Mouse (Mus musculus): ENCODE data around the gene Trmo. TPM values are rescaled to one million over a fixed set of nuclear protein-coding genes. Genes with fewer than 3 reads are reported as not detected.

The Trmo gene
- polyA plus RNA-seq, 1 experiment from 2014 or later: 10.8 TPM

- H3K27ac ChIP-seq (ENCODE audit: low read length): no peak overlapping the region
- H3K4me2 ChIP-seq (ENCODE audit: low read depth, low read length): no peak overlapping the region
- H3K4me1 ChIP-seq (replicated peaks; ENCODE audit: control insufficient read depth, insufficient read depth, low read length): no peaks in the 10 kb centered on the region
- ATAC-seq (ENCODE audit: low read depth): no peak
- H3K36me3 ChIP-seq (ENCODE audit: control insufficient read depth, insufficient read depth, low read length): no peaks in the 10 kb centered on the region
- 81% methylated on average over 5 of the region's 5 CpGs for WGBS
- no peaks in the 10 kb centered on the region for H3K27me3 ChIP-seq (ENCODE audit: control insufficient read depth, insufficient read depth, low read depth, low read length)
- H3K4me3 ChIP-seq (ENCODE audit: low read length): no peak overlapping the region
- H3K9me3 ChIP-seq (ENCODE audit: control insufficient read depth, low read length): no peaks in the 10 kb centered on the region
- H3K9ac ChIP-seq (ENCODE audit: low read length): no peak overlapping the region
Observed at GRCm38 (mm10) chr4:46410677-46411076, 21.4 kb upstream of the Trmo start.

- WGBS: 84% methylated on average over 8 of the region's 8 CpGs
- H3K9me3 ChIP-seq (ENCODE audit: control insufficient read depth, low read length): no peaks in the 10 kb centered on the region
- no peak overlapping the region for H3K9ac ChIP-seq (ENCODE audit: low read length)
- no peaks in the 10 kb centered on the region for H3K27me3 ChIP-seq (ENCODE audit: control insufficient read depth, insufficient read depth, low read depth, low read length)
- H3K4me1 ChIP-seq (replicated peaks; ENCODE audit: control insufficient read depth, insufficient read depth, low read length): no peaks in the 10 kb centered on the region
- no peak overlapping the region for H3K4me3 ChIP-seq (ENCODE audit: low read length)
- no peak for ATAC-seq (ENCODE audit: low read depth)
- H3K4me2 ChIP-seq (ENCODE audit: low read depth, low read length): no peak overlapping the region
- no peaks in the 10 kb centered on the region for H3K36me3 ChIP-seq (ENCODE audit: control insufficient read depth, insufficient read depth, low read length)
- H3K27ac ChIP-seq (ENCODE audit: low read length): no peak overlapping the region
Observed at GRCm38 (mm10) chr4:46406966-46407703, 17.9 kb upstream of the Trmo start.

GRCm38 (mm10) chr4:46404042-46404795 is 15.0 kb upstream of the Trmo start:
- no peak overlapping the region for H3K4me3 ChIP-seq (ENCODE audit: low read length)
- H3K27ac ChIP-seq (ENCODE audit: low read length): no peak overlapping the region
- WGBS: 49% methylated on average over 6 of the region's 6 CpGs

GRCm38 (mm10) chr4:46398839-46399238 is 9.6 kb upstream of the Trmo start:
- Histone ChIP-seq H3K9ac (ENCODE audit: low read length) (no peak overlapping the region), H3K9me3 (ENCODE audit: control insufficient read depth, low read length) (0 out of 2 replicates have a peak, but pooled peaks cover 3% of the 10 kb centered on the region), H3K4me2 (ENCODE audit: low read depth, low read length) (no peak overlapping the region), H3K4me3 (ENCODE audit: low read length) (no peak overlapping the region), H3K4me1 (replicated peaks; ENCODE audit: control insufficient read depth, insufficient read depth, low read length) (no peaks in the 10 kb centered on the region), H3K27ac (ENCODE audit: low read length) (no peak overlapping the region), H3K36me3 (ENCODE audit: control insufficient read depth, insufficient read depth, low read length) (no peaks in the 10 kb centered on the region), H3K27me3 (ENCODE audit: control insufficient read depth, insufficient read depth, low read depth, low read length) (no peaks in the 10 kb centered on the region)
- 69% methylated on average over 4 of the region's 4 CpGs for whole genome bisulfite sequencing
- ATAC-seq (ENCODE audit: low read depth): no peak

More at GRCm38 (mm10) chr4:46404042-46404795, 15.0 kb upstream of the Trmo start:
- H3K9me3 ChIP-seq (ENCODE audit: control insufficient read depth, low read length): 0 out of 2 replicates have a peak, but pooled peaks cover 3% of the 10 kb centered on the region
- H3K27me3 ChIP-seq (ENCODE audit: control insufficient read depth, insufficient read depth, low read depth, low read length): no peaks in the 10 kb centered on the region
- no peak for ATAC-seq (ENCODE audit: low read depth)
- H3K4me1 ChIP-seq (replicated peaks; ENCODE audit: control insufficient read depth, insufficient read depth, low read length): no peaks in the 10 kb centered on the region
- H3K9ac ChIP-seq (ENCODE audit: low read length): no peak overlapping the region
- H3K36me3 ChIP-seq (ENCODE audit: control insufficient read depth, insufficient read depth, low read length): no peaks in the 10 kb centered on the region
- no peak overlapping the region for H3K4me2 ChIP-seq (ENCODE audit: low read depth, low read length)

- no peak overlapping the region for H3K4me2 ChIP-seq (ENCODE audit: low read depth, low read length)
- peak; percentile 31; the same call in 1 of the 2 replicates for ATAC-seq (ENCODE audit: low read depth)
Observed at GRCm38 (mm10) chr4:46395736-46396135, 6.5 kb upstream of the Trmo start.

GRCm38 (mm10) chr4:46394388-46394787 is 5.2 kb upstream of the Trmo start:
- no peak overlapping the region for H3K27ac ChIP-seq (ENCODE audit: low read length)
- WGBS: 67% methylated on average over 2 of the region's 2 CpGs
- no peak overlapping the region for H3K9ac ChIP-seq (ENCODE audit: low read length)
- H3K9me3 ChIP-seq (ENCODE audit: control insufficient read depth, low read length): no peaks in the 10 kb centered on the region
- H3K4me3 ChIP-seq (ENCODE audit: low read length): no peak overlapping the region
- no peaks in the 10 kb centered on the region for H3K27me3 ChIP-seq (ENCODE audit: control insufficient read depth, insufficient read depth, low read depth, low read length)
- no peak for ATAC-seq (ENCODE audit: low read depth)
- H3K4me2 ChIP-seq (ENCODE audit: low read depth, low read length): no peak overlapping the region
- H3K4me1 ChIP-seq (replicated peaks; ENCODE audit: control insufficient read depth, insufficient read depth, low read length): no peaks in the 10 kb centered on the region; the same call in none of the 2 replicates
- no peaks in the 10 kb centered on the region for H3K36me3 ChIP-seq (ENCODE audit: control insufficient read depth, insufficient read depth, low read length)

More at GRCm38 (mm10) chr4:46395736-46396135, 6.5 kb upstream of the Trmo start:
- Histone ChIP-seq H3K27me3 (ENCODE audit: control insufficient read depth, insufficient read depth, low read depth, low read length) (no peaks in the 10 kb centered on the region), H3K36me3 (ENCODE audit: control insufficient read depth, insufficient read depth, low read length) (no peaks in the 10 kb centered on the region), H3K9ac (ENCODE audit: low read length) (no peak overlapping the region), H3K4me1 (replicated peaks; ENCODE audit: control insufficient read depth, insufficient read depth, low read length) (no peaks in the 10 kb centered on the region), H3K9me3 (ENCODE audit: control insufficient read depth, low read length) (0 out of 2 replicates have a peak, but pooled peaks cover 3% of the 10 kb centered on the region), H3K4me3 (ENCODE audit: low read length) (no peak overlapping the region), H3K27ac (ENCODE audit: low read length) (no peak overlapping the region)
- WGBS: 22% methylated on average over 5 of the region's 5 CpGs

GRCm38 (mm10) chr4:46390390-46390970 is 1.2 kb upstream of the Trmo start:
- no peak for ATAC-seq (ENCODE audit: low read depth)
- WGBS: 22% methylated on average over 9 of the region's 9 CpGs
- Histone ChIP-seq H3K9ac (ENCODE audit: low read length) (peak overlapping the region; percentile 32), H3K4me2 (ENCODE audit: low read depth, low read length) (peak overlapping the region; percentile 81), H3K27me3 (ENCODE audit: control insufficient read depth, insufficient read depth, low read depth, low read length) (no peaks in the 10 kb centered on the region), H3K36me3 (ENCODE audit: control insufficient read depth, insufficient read depth, low read length) (peaks cover 1% of the 10 kb centered on the region), H3K27ac (ENCODE audit: low read length) (peak overlapping the region; percentile 87), H3K4me3 (ENCODE audit: low read length) (peak overlapping the region; percentile 83), H3K9me3 (ENCODE audit: control insufficient read depth, low read length) (no peaks in the 10 kb centered on the region), H3K4me1 (replicated peaks; ENCODE audit: control insufficient read depth, insufficient read depth, low read length) (no peaks in the 10 kb centered on the region; the same call in none of the 2 replicates)

- WGBS: 2% methylated on average over 24 of the region's 24 CpGs
- Histone ChIP-seq H3K9me3 (ENCODE audit: control insufficient read depth, low read length) (no peaks in the 10 kb centered on the region), H3K27ac (ENCODE audit: low read length) (peak overlapping the region; percentile 87), H3K36me3 (ENCODE audit: control insufficient read depth, insufficient read depth, low read length) (peaks cover 5% of the 10 kb centered on the region), H3K4me1 (replicated peaks; ENCODE audit: control insufficient read depth, insufficient read depth, low read length) (no peaks in the 10 kb centered on the region; the same call in none of the 2 replicates), H3K27me3 (ENCODE audit: control insufficient read depth, insufficient read depth, low read depth, low read length) (no peaks in the 10 kb centered on the region), H3K4me2 (ENCODE audit: low read depth, low read length) (peak overlapping the region; percentile 81), H3K4me3 (ENCODE audit: low read length) (peak overlapping the region; percentile 83), H3K9ac (ENCODE audit: low read length) (peak overlapping the region; percentile 96)
- ATAC-seq (ENCODE audit: low read depth): no peak
Observed at GRCm38 (mm10) chr4:46389612-46390341, 540 bp upstream of the Trmo start.

All from lung, embryonic 16.5 days (tissue).